Mouse (Mus musculus) spleen, adult 2 months (tissue): Measurements from ENCODE around the gene Cftr. TPM values are rescaled to one million over a fixed set of nuclear protein-coding genes. Genes with fewer than 3 reads are reported as not detected.

Experiments used
- DNase-seq, 2 experiments: peaks; one replicate each; pipeline versions ENCODE4 v3.0.0 to v3.0.0-alpha.2; 2012 to 2021; ENCODE audit warnings: low spot score in 2 of 2, low read depth in 1 of 2
- H3K27ac ChIP-seq: fragments of 200-500 bp; 2 replicates; pipeline ENCODE4 v1.5.1; 2012; ENCODE audit warnings: low read length, inconsistent platforms; ENCODE audit not compliant: insufficient read depth
- H3K27me3 ChIP-seq: fragments of 200-500 bp; 2 replicates; pipeline ENCODE4 v1.6.1; 2012; ENCODE audit warnings: mild to moderate bottlenecking, moderate library complexity, low read length, inconsistent platforms; ENCODE audit not compliant: control insufficient read depth, insufficient read depth
- H3K36me3 ChIP-seq: fragments of 200-500 bp; 2 replicates; pipeline ENCODE4 v1.6.1; 2012; ENCODE audit warnings: mild to moderate bottlenecking, low read length, inconsistent platforms; ENCODE audit not compliant: control insufficient read depth, insufficient read depth
- H3K4me1 ChIP-seq: fragments of 200-500 bp; 2 replicates; pipeline ENCODE4 v1.6.1; 2011; ENCODE audit warnings: inconsistent platforms; ENCODE audit not compliant: control insufficient read depth, insufficient read depth, insufficient read length
- H3K4me3 ChIP-seq: fragments of 200-500 bp; 2 replicates; pipeline ENCODE4 v1.5.1; 2011; ENCODE audit warnings: mild to moderate bottlenecking, inconsistent platforms; ENCODE audit not compliant: insufficient read depth, insufficient read length; ENCODE audit errors: extremely low read depth
- CTCF ChIP-seq: fragments of 200-500 bp; IDR thresholded peaks from 2 replicates; pipeline ENCODE4 v1.5.1; 2011; ENCODE audit warnings: mild to moderate bottlenecking, inconsistent platforms; ENCODE audit not compliant: insufficient read depth, insufficient read length, insufficient replicate concordance; ENCODE audit errors: extremely low read depth
- POLR2A ChIP-seq: fragments of 200-500 bp; IDR thresholded peaks from 2 replicates; pipeline ENCODE4 v1.6.1; 2011; ENCODE audit warnings: low read depth, low read length, inconsistent platforms
- WGBS: fragments of 180-500 bp; shearing (Covaris S2); methylation state at CpG from one replicate; pipeline ENCODE4 v1.1.7; 2018; 5-methylcytosine and 5-hydroxymethylcytosine counted together
- polyA plus RNA-seq: library from polyadenylated mRNA; depleted of rRNA; stranded (reverse); fragments of >200 nt; gene quantifications from 2 replicates; pipeline ENCODE4 v1.2.3, GENCODE M21; 2012

Cftr gene
- polyA plus RNA-seq, 1 experiment, result 0.01 TPM

GRCm38 (mm10) chr6:18247891-18248463 is 77.5 kb downstream of the Cftr start:
- Histone ChIP-seq H3K4me1 (no peaks in the 10 kb centered on the region), H3K4me3 (no peak overlapping the region), H3K27me3 (no peaks in the 10 kb centered on the region), H3K27ac (no peak overlapping the region), H3K36me3 (no peaks in the 10 kb centered on the region)
- DNase-seq, result no peak
- 79% methylated on average over 2 of the region's 2 CpGs for WGBS
- TF ChIP-seq POLR2A (no peak), CTCF (no peak)

GRCm38 (mm10) chr6:18248464-18248863 is 78.0 kb downstream of the Cftr start:
- H3K4me1 ChIP-seq, result no peaks in the 10 kb centered on the region
- H3K4me3 ChIP-seq, result no peak overlapping the region
- no peak for TF ChIP-seq CTCF
- TF ChIP-seq POLR2A, result no peak
- 56% methylated on average over 4 of the region's 4 CpGs for WGBS
- no peaks in the 10 kb centered on the region for H3K36me3 ChIP-seq
- no peak for DNase-seq
- no peak overlapping the region for H3K27ac ChIP-seq
- no peaks in the 10 kb centered on the region for H3K27me3 ChIP-seq

GRCm38 (mm10) chr6:18254586-18254985 is 84.1 kb downstream of the Cftr start:
- no peak for DNase-seq
- no peak overlapping the region for H3K27ac ChIP-seq
- no peaks in the 10 kb centered on the region for H3K4me1 ChIP-seq
- no peaks in the 10 kb centered on the region for H3K27me3 ChIP-seq
- no peaks in the 10 kb centered on the region for H3K36me3 ChIP-seq
- 64% methylated on average over 5 of the region's 5 CpGs for WGBS
- TF ChIP-seq CTCF (no peak), POLR2A (no peak)
- no peak overlapping the region for H3K4me3 ChIP-seq

GRCm38 (mm10) chr6:18270983-18271382 is 100.5 kb downstream of the Cftr start:
- H3K4me3 ChIP-seq, result no peak overlapping the region
- no peaks in the 10 kb centered on the region for H3K4me1 ChIP-seq
- no peaks in the 10 kb centered on the region for H3K36me3 ChIP-seq
- WGBS, result 29% methylated on average over 1 of the region's 1 CpGs
- H3K27me3 ChIP-seq, result no peaks in the 10 kb centered on the region
- DNase-seq, result no peak
- no peak for TF ChIP-seq POLR2A
- no peak for TF ChIP-seq CTCF
- no peak overlapping the region for H3K27ac ChIP-seq

GRCm38 (mm10) chr6:18300781-18301180 is 130.3 kb downstream of the Cftr start:
- no peak overlapping the region for H3K27ac ChIP-seq

GRCm38 (mm10) chr6:18302105-18302504 is 131.6 kb downstream of the Cftr start:
- DNase-seq, result no peak
- H3K36me3 ChIP-seq, result no peaks in the 10 kb centered on the region
- no peak overlapping the region for H3K27ac ChIP-seq
- H3K4me1 ChIP-seq, result no peaks in the 10 kb centered on the region
- H3K27me3 ChIP-seq, result no peaks in the 10 kb centered on the region
- TF ChIP-seq POLR2A (no peak), CTCF (no peak)
- H3K4me3 ChIP-seq, result no peak overlapping the region
- WGBS, result 78% methylated on average over 5 of the region's 5 CpGs

More at GRCm38 (mm10) chr6:18300781-18301180, 130.3 kb downstream of the Cftr start:
- Histone ChIP-seq H3K27me3 (no peaks in the 10 kb centered on the region), H3K36me3 (no peaks in the 10 kb centered on the region), H3K4me1 (no peaks in the 10 kb centered on the region), H3K4me3 (no peak overlapping the region)
- no peak for TF ChIP-seq POLR2A
- TF ChIP-seq CTCF, result no peak
- no peak for DNase-seq
- WGBS, result 48% methylated on average over 2 of the region's 2 CpGs

- H3K4me3 ChIP-seq, result no peak overlapping the region
- no peaks in the 10 kb centered on the region for H3K4me1 ChIP-seq
- H3K27me3 ChIP-seq, result no peaks in the 10 kb centered on the region
- no peak for DNase-seq
- 67% methylated on average over 3 of the region's 3 CpGs for WGBS
- no peak overlapping the region for H3K27ac ChIP-seq
- TF ChIP-seq CTCF, result no peak
- H3K36me3 ChIP-seq, result no peaks in the 10 kb centered on the region
Observed at GRCm38 (mm10) chr6:18303228-18303627, 132.7 kb downstream of the Cftr start.
